Mouse (Mus musculus) T-helper 2 cell (primary cell): ENCODE results near the gene Ccpg1os.

Experiments used
- in situ Hi-C: fragments of 300-600 bp; cut with MboI, MseI; formaldehyde crosslinking; loops from one replicate; pipeline ENCODE4 v1.15.1; 2025; ENCODE audit warnings: high pct_unique_total_duplicates

Gene Ccpg1os

DNA sequence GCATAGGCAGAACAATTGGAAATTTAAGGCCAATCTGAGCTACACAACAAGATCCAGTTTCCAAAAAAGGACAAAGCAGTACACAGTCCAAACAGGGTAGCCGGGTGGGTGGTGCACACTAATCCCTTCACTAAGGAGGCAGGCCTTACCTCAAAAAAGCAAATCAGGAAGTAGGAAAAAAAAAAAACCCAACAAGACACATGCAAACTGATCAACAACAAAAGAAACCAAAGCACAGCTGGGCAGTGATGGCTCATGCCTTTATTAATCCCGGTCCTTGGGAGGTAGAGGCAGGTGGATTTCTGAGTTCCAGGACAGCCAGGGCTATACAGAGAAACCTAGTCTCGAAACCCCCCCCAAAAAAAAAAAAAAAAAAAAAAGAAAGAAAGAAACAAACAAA lies 2.5 kb upstream of the Ccpg1os start:
- in situ Hi-C loops, result loop anchor here (10.0 kb wide), 1 partner anchor 107 kb away; no protein-coding TSS in a partner anchor

DNA sequence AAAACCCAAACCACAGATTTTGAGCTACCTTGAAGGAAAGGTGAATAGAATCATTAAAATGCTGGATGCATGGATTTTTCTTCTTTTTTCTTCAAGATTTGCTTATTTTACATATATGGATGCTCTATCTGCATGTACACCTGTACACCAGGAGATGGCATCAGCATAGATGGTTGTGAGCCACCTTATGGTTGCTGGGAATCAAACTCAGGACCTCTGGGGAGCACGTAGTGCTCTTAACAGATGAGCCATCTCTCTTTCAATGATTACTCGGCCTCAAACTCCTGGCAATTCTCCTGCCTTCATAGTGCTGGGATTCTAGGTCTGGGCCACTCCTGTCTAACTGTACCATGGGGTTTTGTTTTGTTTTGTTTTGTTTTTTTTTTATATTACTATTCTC lies 2.1 kb downstream of the Ccpg1os start:
- in situ Hi-C loops, result loop anchor here (10.0 kb wide), 1 partner anchor 112 kb away; no protein-coding TSS in a partner anchor

GRCm38 (mm10) chr9:72975242-72975641 lies 9.9 kb downstream of the Ccpg1os start:
- in situ Hi-C loops, result no loop called here

- in situ Hi-C loops, result no loop called here
These were observed 10.4 kb downstream of the Ccpg1os start for GRCm38 (mm10) chr9:72974734-72975133.

- in situ Hi-C loops, result no loop called here
These were observed 12.2 kb downstream of the Ccpg1os start for GRCm38 (mm10) chr9:72972984-72973383.

DNA sequence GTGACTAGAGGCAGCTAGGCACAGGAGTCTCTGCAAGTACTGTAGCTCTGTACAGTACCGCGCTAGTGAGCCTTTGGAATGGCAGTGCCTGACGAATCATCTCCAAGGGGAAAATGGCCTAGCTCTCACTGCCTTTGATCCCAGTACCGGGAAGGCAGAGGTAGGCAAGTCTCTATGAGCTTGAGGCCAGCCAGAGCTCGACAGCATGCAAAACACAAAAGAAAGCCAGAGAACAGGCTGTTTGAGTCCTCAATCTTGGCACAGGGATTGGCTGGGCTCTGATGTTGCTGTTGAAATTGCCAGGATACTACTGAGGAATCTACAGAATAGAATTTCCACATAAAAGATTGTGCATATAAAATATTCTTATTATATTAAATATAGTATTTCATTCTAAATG lies 12.7 kb downstream of the Ccpg1os start:
- in situ Hi-C loops, result no loop called here

GRCm38 (mm10) chr9:72969874-72970273 lies 15.3 kb downstream of the Ccpg1os start:
- in situ Hi-C loops, result loop anchor here (5.0 kb wide), 1 partner anchor 72 kb away; the partner anchor contains the start of genes Pigb and Rab27a

GRCm38 (mm10) chr9:72968349-72969061 lies 16.7 kb downstream of the Ccpg1os start:
- in situ Hi-C loops, result loop anchor here (5.0 kb wide), 1 partner anchor 74 kb away; the partner anchor contains the start of genes Pigb and Rab27a

DNA sequence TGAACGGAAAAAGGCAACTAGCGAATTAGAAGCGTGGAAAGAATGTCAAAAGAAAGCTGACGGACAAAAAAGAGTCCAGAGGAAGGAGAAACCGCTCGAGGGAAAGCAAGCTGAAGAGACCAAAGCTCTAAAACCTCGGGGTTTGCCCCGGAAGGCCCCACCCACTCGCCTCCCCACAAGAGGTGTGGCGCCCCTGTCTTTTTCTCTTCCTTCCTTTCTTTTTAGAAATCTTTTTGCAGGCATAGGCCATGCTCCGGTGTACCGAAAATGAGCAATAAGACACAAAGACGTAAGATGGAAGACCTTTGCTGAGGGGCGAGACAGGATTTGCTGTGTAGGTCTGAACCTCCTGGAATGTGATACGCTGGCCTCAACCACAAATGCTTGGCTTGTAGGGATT lies 23.2 kb downstream of the Ccpg1os start:
- in situ Hi-C loops, result no loop called here

GRCm38 (mm10) chr9:72961346-72961745 lies 23.8 kb downstream of the Ccpg1os start:
- in situ Hi-C loops, result no loop called here

DNA sequence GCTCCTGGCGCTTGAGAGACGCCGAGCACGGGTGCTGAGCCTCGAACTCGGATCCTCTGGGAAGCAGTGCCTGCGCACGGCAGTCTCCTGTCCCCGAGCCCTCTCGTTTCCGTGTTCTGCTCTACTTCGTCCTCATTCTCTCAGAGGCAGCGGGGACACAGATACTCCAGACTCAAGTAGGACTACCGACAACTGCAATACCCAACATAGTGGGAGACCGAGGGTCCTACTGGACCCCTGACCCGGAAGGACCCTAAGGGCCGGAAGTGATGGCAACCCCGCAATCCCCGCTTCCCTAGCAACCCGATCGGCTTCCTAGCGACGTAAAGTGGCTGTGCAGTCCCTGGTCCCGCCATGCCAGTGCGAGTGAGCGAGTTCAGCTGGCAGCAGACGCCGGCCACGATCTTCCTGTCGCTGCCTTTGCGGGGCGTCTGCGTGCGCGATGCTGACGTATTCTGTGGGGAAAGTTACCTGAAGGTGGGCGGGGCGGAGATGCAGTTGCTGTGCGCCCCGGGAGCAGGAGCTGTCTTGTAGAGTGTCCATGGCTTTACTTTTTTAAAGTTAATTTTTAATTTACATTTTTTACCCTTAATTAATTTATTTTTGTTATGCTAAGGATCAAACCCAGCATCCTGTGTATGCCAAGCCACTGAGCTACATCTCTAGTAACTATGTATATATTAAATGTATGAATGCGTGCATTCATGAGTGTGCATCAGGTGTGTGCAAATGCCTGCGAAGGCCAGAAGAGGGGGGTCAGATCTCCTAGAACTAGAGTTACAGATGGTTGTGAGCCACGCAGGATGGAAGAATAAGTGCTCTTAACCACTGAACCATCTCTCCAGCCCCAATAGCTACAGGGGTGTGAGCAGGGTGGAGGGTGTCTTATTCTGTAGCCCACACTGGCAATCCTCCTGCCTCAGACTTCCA lies 26.4 kb downstream of the Ccpg1os start, which contains the start of the genes Dyx1c1 and Gm44503:
TSS of gene Dyx1c1 (plus strand) at position 265 of the 930 bp plus-strand sequence.
TSS of gene Gm44503 (plus strand) at position 332 of the 930 bp plus-strand sequence.
- in situ Hi-C loops, result no loop called here

DNA sequence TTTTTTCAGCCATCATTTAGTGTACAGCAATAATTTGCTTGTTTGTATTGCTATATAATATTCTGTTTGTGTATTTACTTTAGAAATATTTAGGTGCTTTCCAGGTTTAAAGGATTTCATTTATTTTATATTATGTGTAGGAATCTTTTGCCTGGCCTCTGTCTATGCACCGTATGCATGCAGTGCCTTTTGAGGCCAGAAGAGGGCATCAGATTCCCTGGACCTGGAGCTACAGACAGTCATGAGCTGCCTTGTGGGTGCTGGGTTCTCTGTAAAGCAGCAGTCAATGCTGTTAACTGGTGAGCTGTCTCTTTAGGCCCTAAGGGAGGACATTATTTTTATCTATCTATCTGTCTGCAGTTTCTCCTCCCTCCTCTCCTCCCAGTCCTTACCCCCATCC lies 29.6 kb downstream of the Ccpg1os start:
- in situ Hi-C loops, result no loop called here

DNA sequence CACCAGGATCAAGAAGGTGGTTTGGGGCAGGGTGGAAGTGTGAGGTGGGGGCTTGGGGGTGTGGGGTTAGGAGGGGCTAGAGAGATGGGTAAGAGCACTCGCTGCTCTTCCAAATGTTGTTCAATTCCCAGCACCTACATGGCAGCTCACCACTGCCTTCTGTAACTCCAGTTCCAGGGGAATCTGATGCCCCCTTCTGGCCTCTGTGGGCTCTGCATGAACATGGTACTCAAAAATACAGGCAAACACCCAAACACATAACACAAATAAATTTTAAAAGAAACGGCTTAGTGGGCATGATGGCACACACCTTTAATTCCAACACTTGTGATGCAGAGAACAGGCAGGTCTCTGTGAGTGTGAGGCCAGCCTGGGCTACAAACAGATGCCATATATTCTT lies 30.4 kb downstream of the Ccpg1os start:
- in situ Hi-C loops, result no loop called here

DNA sequence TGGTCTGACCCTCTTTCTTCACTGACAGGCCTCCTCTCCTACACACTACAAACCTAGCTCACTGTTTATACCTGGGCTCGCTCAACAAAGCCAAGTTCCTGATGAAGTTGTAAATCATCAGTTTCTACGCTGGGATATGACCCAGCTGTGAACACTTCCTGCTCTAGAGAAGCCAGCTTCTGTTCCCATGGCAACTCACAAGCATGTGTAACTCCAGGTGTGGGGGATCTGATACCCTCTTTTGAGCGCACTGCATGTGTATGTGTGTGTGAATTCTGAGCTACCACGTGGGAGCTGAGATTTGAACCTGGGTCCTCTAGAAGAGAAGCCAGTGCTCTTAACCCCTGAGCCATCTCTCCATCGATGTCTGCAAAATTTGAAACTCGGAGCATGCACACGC lies 35.6 kb downstream of the Ccpg1os start:
- in situ Hi-C loops, result no loop called here

DNA sequence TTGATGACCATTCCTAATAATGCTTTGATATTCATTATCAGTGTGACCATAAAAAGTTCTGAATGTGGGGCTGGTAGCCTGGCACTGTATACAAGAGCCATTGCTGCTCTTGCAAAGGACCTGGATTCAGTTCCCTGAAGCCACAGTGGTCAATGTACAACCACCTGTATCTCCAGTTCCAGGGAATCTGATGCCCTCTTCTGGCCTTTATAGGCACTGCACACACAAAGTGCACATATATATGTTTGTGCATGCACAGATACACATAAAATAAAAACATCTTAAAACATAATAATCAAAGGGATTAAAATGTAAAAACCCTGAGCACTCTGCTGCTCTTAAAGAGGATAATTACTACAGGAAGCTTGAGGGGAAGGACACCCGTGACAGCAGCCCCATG lies 38.2 kb downstream of the Ccpg1os start:
- in situ Hi-C loops, result no loop called here

- in situ Hi-C loops, result no loop called here
These were observed 40.9 kb downstream of the Ccpg1os start for GRCm38 (mm10) chr9:72944286-72944685.

DNA sequence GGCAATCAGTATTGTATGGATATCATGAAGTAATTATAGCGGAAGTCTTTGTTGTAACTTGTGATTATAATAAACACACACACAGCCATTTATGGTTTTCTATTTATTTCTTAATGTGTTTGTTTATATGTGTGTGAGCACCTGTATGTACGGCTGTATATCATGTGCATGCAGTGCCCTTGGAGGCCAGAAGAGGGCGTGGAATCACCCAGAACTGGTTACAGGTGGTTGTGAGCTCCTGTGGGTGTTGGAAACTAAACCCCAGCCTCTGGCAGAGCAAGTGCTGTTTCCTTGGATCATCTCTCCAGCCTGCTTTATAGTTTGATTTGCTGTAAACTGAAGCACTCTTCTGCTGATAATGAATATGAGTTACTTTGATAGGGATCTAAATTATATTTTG lies 41.8 kb downstream of the Ccpg1os start:
- in situ Hi-C loops, result no loop called here

DNA sequence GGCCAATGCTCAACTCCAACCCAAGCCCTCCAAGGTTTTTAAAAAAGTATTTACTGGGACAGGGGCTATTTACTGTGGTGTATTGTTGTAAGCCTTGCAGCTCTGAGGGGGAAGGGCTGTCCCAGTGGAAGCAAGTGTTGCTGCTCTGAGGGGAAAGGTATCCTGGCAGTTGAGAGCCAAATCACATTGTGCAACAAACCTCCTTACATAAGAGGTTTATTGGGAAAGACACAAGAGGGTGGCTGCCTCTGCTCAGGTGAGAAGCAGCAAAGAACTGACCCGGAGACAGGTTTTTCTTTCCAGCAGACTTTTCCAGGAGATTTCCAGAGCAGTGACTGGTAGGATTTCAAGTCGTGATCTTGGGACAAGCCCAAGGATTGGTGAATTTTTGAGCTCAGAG lies 48.9 kb downstream of the Ccpg1os start:
- in situ Hi-C loops, result no loop called here

DNA sequence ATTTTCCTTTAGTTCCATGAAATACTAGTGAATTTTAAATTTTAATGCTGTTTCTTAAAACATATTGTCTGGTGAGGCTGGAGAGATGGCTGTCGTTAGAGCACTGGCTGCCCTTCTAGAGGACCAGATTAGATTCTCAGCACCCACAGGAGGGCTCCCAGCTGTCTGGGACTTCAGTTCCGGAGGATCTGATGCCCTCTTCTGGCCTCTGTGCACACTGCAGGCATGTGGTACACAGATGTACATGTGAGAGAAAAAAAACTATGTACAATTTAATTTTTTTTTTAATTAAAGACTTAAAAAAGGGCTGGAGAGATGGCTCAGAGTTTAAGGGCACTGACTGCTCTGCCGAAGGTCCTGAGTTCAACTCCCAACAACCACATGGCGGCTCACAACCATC lies 49.9 kb downstream of the Ccpg1os start:
- in situ Hi-C loops, result no loop called here

GRCm38 (mm10) chr9:72931166-72931790 lies 53.9 kb downstream of the Ccpg1os start:
- in situ Hi-C loops, result no loop called here
